Mouse (Mus musculus): ENCODE data around the gene Clasp1.

GRCm38 (mm10) chr1:118481703-118482102 lies 92.8 kb downstream of the Clasp1 start:
- no peak for TF ChIP-seq CTCF (IDR thresholded peaks at IDR 0.05; ENCODE audit: insufficient read depth, low read depth, low read length)
- no peak for TF ChIP-seq POLR2A (IDR thresholded peaks at IDR 0.05; ENCODE audit: insufficient read depth, low read depth, low read length)

Measured in olfactory bulb, adult 2 months (tissue).